Mouse (Mus musculus): Measurements from ENCODE around the gene Inhbc. TPM values are rescaled to one million over a fixed set of nuclear protein-coding genes. Genes with fewer than 3 reads are reported as not detected.
"Not testable (repeated sequence)": the region's sequence is repeated elsewhere in the genome, so short reads cannot be mapped to it uniquely, and the experiment has no call there.

The Inhbc gene
- total RNA-seq, 2 experiments from 2014 or later = not detected

DNA sequence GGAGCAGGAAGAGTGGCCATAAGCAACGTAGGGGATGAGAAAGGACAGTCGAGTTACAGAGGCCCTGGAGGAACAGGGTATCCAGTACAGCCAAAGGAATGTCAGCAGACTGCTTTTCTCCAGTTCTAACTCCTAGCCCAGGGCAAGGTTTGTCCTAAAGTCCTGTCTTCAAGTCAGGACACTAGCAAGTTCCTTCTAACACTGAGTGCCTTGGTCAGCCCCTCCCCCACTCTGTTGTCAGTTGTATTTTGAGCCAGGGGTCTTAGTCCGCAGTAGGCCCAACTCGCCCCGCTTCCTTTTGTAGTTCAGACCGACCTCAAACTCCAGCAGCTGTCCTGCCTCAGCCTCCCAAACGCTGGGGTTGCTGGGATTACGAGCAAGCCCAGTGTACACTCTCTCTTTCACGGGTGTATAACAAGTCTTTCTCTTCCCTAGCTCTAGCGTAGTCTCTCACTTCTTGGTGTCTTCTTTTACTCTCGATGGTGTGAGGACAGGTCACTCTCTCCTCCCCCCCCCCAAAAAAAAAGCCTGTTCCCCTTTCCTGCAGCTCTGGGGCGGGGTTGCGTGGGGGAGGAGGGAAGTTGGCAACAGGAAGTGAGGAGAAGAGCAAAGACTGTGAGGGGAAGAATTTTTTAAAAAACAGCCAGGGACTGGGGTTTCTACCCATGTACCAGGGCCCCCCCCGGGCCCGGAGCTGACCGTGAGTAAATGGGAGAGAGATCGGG is 46.9 kb downstream of the Inhbc start:
- intact Hi-C loops (cut with DNase I) = no loop called here
- TF ChIP-seq CTCF (IDR thresholded peaks at IDR 0.05) = no peak
- Histone ChIP-seq H3K27ac (no peak overlapping the region), H3K4me3 (no peak overlapping the region)
- no peak for DNase-seq (ENCODE audit: extremely low spot score in 1 of 2, low spot score in 2 of 2)

DNA sequence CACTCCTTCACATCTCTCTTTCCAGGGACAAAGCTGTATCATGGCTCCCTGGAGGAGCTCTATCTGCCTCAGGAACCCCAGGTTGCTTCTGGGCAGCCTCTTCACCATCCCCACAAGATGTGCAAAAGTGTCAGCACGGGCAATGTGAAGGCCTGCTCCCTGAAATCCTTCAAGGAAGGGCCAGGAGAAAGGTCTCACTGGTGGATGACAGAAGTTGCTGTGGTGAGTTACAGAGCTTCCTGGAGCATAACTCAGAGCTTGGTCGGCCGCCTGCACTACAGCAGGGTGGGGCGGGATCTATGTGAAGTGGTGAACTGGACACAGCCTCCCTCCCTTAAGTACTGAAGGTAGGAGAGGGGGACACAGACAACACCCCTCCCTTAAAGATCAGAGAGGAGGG is 47.6 kb downstream of the Inhbc start:
- intact Hi-C loops (cut with DNase I) = no loop called here
- DNase-seq (ENCODE audit: extremely low spot score in 1 of 2, low spot score in 2 of 2) = no peak
- no peak for TF ChIP-seq CTCF (IDR thresholded peaks at IDR 0.05)
- Histone ChIP-seq H3K4me3 (no peak overlapping the region), H3K27ac (no peak overlapping the region)

DNA sequence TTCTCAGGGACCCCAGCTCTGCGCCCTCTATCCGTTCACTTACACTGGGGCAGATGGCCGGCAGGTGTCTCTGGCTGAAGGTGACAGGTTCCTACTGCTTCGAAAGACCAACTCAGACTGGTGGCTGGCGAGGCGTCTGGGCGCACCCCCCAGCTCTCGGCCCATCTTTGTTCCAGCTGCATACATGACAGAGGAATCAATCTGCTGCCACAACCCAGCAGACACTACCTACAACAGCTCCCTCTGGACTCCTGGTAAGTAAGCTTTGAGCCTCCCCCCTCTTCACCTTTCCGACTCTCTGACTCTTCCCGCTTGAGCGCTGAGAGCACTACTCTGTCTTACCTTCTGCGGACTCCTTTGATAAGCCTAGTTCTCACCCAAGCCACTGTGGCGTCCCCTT is 48.1 kb downstream of the Inhbc start:
- no peak for TF ChIP-seq CTCF (IDR thresholded peaks at IDR 0.05)
- intact Hi-C loops (cut with DNase I) = no loop called here
- Histone ChIP-seq H3K27ac (no peak overlapping the region), H3K4me3 (no peak overlapping the region)
- no peak for DNase-seq (ENCODE audit: extremely low spot score in 1 of 2, low spot score in 2 of 2)

DNA sequence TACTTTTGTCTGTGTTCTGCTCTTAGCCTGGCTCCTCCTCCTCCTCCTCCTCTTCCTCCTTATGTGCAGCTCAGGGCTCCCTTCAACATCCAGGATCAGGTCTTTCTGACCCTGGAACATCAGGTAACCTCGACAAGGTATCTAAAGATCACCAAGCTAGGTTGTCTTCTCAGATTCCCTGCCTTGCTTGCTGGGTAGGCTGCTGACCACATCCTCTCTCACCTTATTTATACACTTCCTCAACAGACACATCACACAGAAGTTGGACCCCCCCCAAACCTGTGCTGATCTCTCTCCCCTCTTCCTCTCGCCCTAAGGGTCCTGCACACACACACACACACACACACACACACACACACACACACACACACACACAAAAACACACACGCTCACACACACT is 48.6 kb downstream of the Inhbc start, which contains the start of gene Arhgap9:
Arhgap9 (plus strand) TSS at position 344 of the 400 bp plus-strand sequence.
- Histone ChIP-seq H3K4me3 (no peak within 1 kb of the TSS), H3K27ac (no peak within 1 kb of the TSS)
- TF ChIP-seq CTCF (IDR thresholded peaks at IDR 0.05) = no peak
- DNase-seq (ENCODE audit: extremely low spot score in 1 of 2, low spot score in 2 of 2) = no peak
- intact Hi-C loops (cut with DNase I) = no loop called here

DNA sequence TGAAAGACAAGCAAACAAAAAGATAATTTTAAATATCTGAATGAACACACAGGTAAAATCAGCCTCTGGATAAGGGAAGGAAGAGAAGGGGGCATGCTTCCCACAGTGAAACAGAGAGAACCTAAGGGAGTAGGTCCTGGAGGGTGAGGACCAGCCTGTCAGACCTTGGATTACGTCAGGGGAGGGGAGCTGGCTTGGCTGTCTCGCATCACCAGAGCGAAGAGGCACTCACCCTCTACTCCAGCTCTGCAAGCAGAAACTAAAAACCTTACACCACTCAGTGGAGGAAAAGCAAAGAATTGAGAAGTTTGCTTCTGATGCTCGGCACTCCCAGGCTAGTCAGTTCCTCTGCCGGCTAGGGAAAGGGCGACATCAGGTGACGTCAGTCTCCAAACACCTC is 50.3 kb downstream of the Inhbc start:
- no peak for DNase-seq (ENCODE audit: extremely low spot score in 1 of 2, low spot score in 2 of 2)
- no peak overlapping the region for H3K27ac ChIP-seq
- no peak for TF ChIP-seq CTCF (IDR thresholded peaks at IDR 0.05)
- intact Hi-C loops (cut with DNase I) = no loop called here
- no peak overlapping the region for H3K4me3 ChIP-seq

DNA sequence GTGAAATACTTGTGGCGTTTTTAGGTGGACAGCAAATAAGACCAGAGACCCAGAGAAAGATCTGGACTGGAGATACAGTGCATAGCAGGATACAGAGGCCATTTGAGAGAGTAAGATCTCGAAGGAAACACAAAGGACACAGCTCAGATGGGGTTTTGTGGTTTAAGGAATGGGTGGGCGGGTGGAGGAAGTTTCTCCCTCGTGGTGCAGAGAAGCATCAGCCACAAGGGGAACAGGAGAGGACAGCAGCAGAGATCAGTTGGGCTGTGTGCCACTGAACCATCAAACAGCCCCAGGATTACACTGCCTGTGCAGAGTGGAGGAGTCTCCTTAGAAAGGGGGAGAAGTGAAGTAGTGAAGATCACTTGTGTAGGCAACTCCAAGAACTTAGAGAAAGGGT is 52.2 kb downstream of the Inhbc start:
- Histone ChIP-seq H3K27ac (no peak overlapping the region), H3K4me3 (no peak overlapping the region)
- TF ChIP-seq CTCF (IDR thresholded peaks at IDR 0.05) = no peak
- intact Hi-C loops (cut with DNase I) = no loop called here
- DNase-seq (ENCODE audit: extremely low spot score in 1 of 2, low spot score in 2 of 2) = no peak

DNA sequence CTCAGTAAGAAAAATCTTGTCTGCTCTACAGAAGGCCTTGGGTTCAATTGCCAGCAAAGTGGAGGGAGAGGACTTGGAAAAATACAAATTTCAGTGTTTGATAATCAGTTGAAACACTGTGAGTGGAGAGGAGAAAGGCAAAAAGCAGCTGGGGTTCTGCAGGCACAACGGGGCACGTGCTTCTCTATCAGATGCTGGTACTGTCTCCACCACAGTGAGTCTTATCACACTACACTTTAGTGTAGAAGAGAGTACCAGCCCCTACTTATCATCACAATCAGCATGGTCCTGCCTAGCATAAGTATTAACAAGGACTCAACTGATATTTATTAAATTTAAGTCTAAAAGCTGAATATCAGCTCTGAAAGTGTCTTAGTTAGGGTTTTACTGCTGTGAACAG is 53.0 kb downstream of the Inhbc start:
- Histone ChIP-seq H3K27ac (no peak overlapping the region), H3K4me3 (no peak overlapping the region)
- DNase-seq (ENCODE audit: extremely low spot score in 1 of 2, low spot score in 2 of 2) = no peak
- intact Hi-C loops (cut with DNase I) = no loop called here
- no peak for TF ChIP-seq CTCF (IDR thresholded peaks at IDR 0.05)

DNA sequence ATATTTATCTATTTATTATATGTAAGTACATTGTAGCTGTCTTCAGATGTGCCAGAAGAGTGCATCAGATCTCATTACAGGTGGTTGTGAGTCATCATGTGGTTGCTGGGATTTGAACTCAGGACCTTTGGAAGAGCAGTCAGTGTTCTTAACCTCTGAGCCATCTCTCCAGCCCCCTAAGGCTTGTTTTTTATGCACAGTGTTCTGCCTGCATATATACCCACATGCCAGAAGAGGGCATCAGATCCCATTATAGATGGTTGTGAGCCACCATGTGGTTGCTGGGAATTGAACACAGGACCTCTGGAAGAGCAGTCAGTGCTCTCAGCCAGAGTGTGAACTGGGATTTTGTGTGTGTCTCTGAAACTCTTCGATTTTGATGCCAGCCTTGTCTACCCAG is 55.3 kb downstream of the Inhbc start:
- H3K27ac ChIP-seq; DNase-seq (ENCODE audit: extremely low spot score in 1 of 2, low spot score in 2 of 2); H3K4me3 ChIP-seq: not testable (repeated sequence)
- intact Hi-C loops (cut with DNase I) = loop anchor here (2.0 to 5.0 kb wide), 2 partner anchors 14 to 193 kb away; partner anchors contain the start of gene Os9

DNA sequence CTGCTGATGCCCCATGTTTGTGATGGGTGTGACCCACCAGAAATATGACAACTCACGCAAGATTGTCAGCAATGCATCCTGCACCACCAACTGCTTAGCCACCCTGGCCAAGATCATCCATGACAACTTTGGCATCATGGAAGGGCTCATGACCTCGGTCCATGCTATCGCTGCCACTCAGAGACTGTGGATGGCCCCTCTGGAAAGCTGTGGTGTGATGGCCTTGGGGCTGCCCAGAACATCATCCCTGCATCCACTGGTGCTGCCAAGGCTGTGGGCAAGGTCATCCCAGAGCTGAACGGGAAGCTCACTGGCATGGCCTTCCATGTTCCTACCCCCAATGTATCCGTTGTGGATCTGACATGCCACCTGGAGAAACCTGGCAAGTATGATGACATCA is 56.7 kb downstream of the Inhbc start:
- intact Hi-C loops (cut with DNase I) = loop anchor here (5.0 kb wide), 1 partner anchor 191 kb away; the partner anchor contains the start of gene Os9
- DNase-seq (ENCODE audit: extremely low spot score in 1 of 2, low spot score in 2 of 2); H3K27ac ChIP-seq; H3K4me3 ChIP-seq: not testable (repeated sequence)

DNA sequence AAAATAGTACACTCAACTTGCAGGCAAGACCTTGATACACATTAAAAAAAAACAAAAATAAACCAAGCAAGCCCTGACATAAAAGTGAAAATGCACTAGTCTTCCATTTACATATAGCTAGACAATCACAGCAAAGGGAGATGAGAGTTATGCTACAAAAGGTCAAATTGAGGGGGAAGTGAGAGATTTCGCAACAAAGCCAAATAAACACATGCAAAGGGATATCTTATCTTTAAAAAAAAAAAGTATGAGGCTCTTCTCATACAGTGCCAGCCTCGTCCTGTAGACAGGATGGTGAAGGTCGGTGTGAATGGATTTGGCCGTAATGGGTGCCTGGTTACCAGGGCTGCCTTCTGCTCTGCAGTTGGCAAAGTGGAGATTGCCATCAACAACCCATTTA is 57.4 kb downstream of the Inhbc start:
- no peak for DNase-seq (ENCODE audit: extremely low spot score in 1 of 2, low spot score in 2 of 2)
- TF ChIP-seq CTCF (IDR thresholded peaks at IDR 0.05) = no peak
- no peak overlapping the region for H3K4me3 ChIP-seq
- intact Hi-C loops (cut with DNase I) = loop anchor here (5.0 kb wide), 1 partner anchor 191 kb away; the partner anchor contains the start of gene Os9
- H3K27ac ChIP-seq = 0 out of 2 replicates have a peak overlapping the region, but pooled peaks have one; percentile 89

DNA sequence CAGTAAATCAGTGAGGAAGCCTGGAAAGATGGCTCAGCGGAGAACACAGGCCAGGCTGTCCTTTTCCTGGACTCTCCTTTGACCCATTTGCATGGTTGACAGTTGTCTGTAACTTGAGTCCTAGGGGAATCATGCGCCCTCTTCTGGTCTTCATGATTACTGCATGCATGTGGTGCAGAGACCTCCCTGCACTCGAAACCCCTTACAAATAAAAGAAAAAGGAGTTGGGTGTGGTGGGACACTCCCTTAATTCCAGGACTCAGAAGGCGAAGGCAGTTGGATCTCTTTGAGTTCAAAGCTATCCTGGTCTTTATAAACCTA is 57.9 kb downstream of the Inhbc start:
- TF ChIP-seq CTCF (IDR thresholded peaks at IDR 0.05) = peak; percentile 95
- peak; percentile 54 to 73 for DNase-seq (ENCODE audit: extremely low spot score in 1 of 2, low spot score in 2 of 2)
- intact Hi-C loops (cut with DNase I) = loop anchor here (5.0 kb wide), 1 partner anchor 190 kb away; the partner anchor contains the start of gene Os9
- Histone ChIP-seq H3K27ac (peak overlapping the region; percentile 89), H3K4me3 (peak overlapping the region; percentile 76)

DNA sequence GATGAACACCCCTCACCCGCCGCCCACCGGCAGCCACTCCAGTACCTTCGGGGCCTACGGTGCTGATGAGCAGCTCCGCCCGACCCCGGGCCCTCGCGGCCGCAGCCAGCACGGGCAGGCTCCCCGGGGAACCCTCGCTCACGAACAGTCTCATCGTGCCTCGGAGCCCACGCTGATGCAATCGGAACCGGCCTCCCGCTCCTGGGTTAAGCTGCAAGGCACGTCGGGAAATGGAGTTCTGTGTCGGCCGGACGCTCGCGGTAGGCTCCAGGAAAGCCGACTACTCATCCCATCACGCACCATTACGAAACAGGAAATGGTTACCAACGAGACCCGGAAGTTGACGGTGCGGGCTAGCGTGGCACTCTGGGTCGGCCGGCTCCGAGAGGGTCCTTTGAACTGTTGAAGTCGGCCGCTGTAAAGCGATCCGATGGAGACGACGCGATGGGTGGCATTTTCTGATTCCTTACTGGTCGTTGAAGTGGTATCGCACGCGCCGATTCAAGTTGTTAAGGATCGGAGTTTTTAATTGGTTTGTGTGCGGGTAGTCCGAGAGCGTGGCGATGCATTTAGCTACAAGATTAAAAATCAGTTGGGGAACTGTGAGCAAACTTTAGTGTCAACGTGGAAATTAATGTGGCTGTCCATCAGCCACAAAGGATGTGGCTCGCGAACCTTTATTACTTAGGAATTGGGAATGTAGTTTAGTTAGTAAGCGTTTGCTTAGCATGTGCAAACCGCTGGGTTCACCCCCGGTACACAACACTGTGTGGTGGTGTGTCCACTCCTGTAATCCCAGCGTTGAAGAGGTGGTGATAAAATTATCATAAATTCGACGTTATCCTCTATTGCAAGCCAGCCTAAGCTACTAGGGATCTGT is 58.5 kb downstream of the Inhbc start, which contains the start of gene Mars:
Mars (minus strand) TSS at position 311 of the 880 bp plus-strand sequence.
- peak; percentile 92 to 93 for DNase-seq (ENCODE audit: extremely low spot score in 1 of 2, low spot score in 2 of 2)
- no peak for TF ChIP-seq CTCF (IDR thresholded peaks at IDR 0.05)
- H3K4me3 ChIP-seq = peak within 1 kb of the TSS; percentile 76
- H3K27ac ChIP-seq = peak within 1 kb of the TSS; percentile 89
- intact Hi-C loops (cut with DNase I) = loop anchor here (1.0 to 5.0 kb wide), 2 partner anchors 21 to 189 kb away; partner anchors contain the start of gene Os9

Measured in left cerebral cortex, adult 2 months (tissue).